Mouse (Mus musculus) hindbrain, embryonic 11.5 days (tissue): ENCODE data around the gene Crybg2. TPM values are rescaled to one million over a fixed set of nuclear protein-coding genes. Genes with fewer than 3 reads are reported as not detected.

Experiments
- ATAC-seq: fragments of 200-750 bp; cut with Nextera tagmentation; 2 replicates; pipeline ENCODE4 v1.8.0; 2017; ENCODE audit warnings: mild to moderate bottlenecking, moderate TSS enrichment, moderate library complexity; ENCODE audit not compliant: low FRiP score
- DNase-seq: peaks from one replicate; pipeline ENCODE4 v3.0.0-alpha.2; 2015; ENCODE audit warnings: low spot score
- H3K27ac ChIP-seq: fragments of 300-500 bp; sonication (generic); 2 replicates; pipeline ENCODE4 v1.5.1; 2014; ENCODE audit warnings: mild to moderate bottlenecking, low read depth, low read length
- H3K27me3 ChIP-seq: fragments of 300-500 bp; sonication (generic); 2 replicates; pipeline ENCODE4 v1.6.1; 2014; ENCODE audit warnings: mild to moderate bottlenecking, low read length, moderate library complexity, mixed read lengths; ENCODE audit not compliant: control insufficient read depth, insufficient read depth
- H3K36me3 ChIP-seq: fragments of 300-500 bp; sonication (generic); 2 replicates; pipeline ENCODE4 v1.6.1; 2014; ENCODE audit warnings: mild to moderate bottlenecking, low read length, moderate library complexity, mixed read lengths; ENCODE audit not compliant: control insufficient read depth, insufficient read depth
- H3K4me1 ChIP-seq: fragments of 300-500 bp; sonication (generic); replicated peaks from 2 replicates; pipeline ENCODE4 v1.6.1; 2014; ENCODE audit warnings: low read length, mixed read lengths; ENCODE audit not compliant: control insufficient read depth, insufficient read depth
- H3K4me2 ChIP-seq: fragments of 300-500 bp; sonication (generic); replicated peaks from 2 replicates; pipeline ENCODE4 v1.6.1; 2014; ENCODE audit warnings: mild to moderate bottlenecking, low read depth, low read length
- H3K4me3 ChIP-seq: fragments of 300-500 bp; sonication (generic); 2 replicates; pipeline ENCODE4 v1.5.1; 2014; ENCODE audit warnings: low read depth, low read length
- H3K9ac ChIP-seq: fragments of 300-500 bp; sonication (generic); 2 replicates; pipeline ENCODE4 v1.6.1; 2014; ENCODE audit warnings: low read depth, low read length
- H3K9me3 ChIP-seq: fragments of 300-500 bp; sonication (generic); 2 replicates; pipeline ENCODE4 v1.6.1; 2016; ENCODE audit warnings: low read length; ENCODE audit not compliant: control insufficient read depth
- WGBS: fragments of 180-500 bp; shearing (Covaris S2); extraction: QIAGEN DNeasy Blood & Tissue Kit; methylation state at CpG from one replicate; pipeline ENCODE4 v1.1.7; 2014; 5-methylcytosine and 5-hydroxymethylcytosine counted together
- polyA plus RNA-seq: library from polyadenylated mRNA; unstranded; fragments of >200 nt; fragmentation: Nextera tagmentation; extraction: Ambion mirVana; gene quantifications from 2 replicates; pipeline ENCODE4 v1.2.1, GENCODE M21; 2014

Crybg2 gene
- polyA plus RNA-seq, 1 experiment from 2014 or later = 1.8 TPM

- whole genome bisulfite sequencing = 63% methylated on average over 5 of the region's 5 CpGs
- Histone ChIP-seq H3K36me3 (no peaks in the 10 kb centered on the region), H3K4me2 (no peak overlapping the region), H3K4me3 (no peak overlapping the region), H3K9ac (0 out of 2 replicates have a peak overlapping the region, but pooled peaks have one; percentile 15), H3K27ac (no peak overlapping the region), H3K9me3 (no peaks in the 10 kb centered on the region), H3K27me3 (no peaks in the 10 kb centered on the region), H3K4me1 (no peaks in the 10 kb centered on the region)
- DNase-seq (no peak), ATAC-seq (no peak)
Observed at GRCm38 (mm10) chr4:134119042-134119441, 58.4 kb downstream of the Crybg2 start.

GRCm38 (mm10) chr4:134119644-134120043 lies 59.0 kb downstream of the Crybg2 start:
- no peaks in the 10 kb centered on the region for H3K4me1 ChIP-seq
- H3K4me3 ChIP-seq = no peak overlapping the region
- H3K9me3 ChIP-seq = no peaks in the 10 kb centered on the region
- H3K27me3 ChIP-seq = no peaks in the 10 kb centered on the region
- H3K9ac ChIP-seq = no peak overlapping the region
- H3K27ac ChIP-seq = no peak overlapping the region
- WGBS = 62% methylated on average over 9 of the region's 9 CpGs
- peak; percentile 48 for DNase-seq
- no peak overlapping the region for H3K4me2 ChIP-seq
- H3K36me3 ChIP-seq = no peaks in the 10 kb centered on the region
- no peak for ATAC-seq

DNA sequence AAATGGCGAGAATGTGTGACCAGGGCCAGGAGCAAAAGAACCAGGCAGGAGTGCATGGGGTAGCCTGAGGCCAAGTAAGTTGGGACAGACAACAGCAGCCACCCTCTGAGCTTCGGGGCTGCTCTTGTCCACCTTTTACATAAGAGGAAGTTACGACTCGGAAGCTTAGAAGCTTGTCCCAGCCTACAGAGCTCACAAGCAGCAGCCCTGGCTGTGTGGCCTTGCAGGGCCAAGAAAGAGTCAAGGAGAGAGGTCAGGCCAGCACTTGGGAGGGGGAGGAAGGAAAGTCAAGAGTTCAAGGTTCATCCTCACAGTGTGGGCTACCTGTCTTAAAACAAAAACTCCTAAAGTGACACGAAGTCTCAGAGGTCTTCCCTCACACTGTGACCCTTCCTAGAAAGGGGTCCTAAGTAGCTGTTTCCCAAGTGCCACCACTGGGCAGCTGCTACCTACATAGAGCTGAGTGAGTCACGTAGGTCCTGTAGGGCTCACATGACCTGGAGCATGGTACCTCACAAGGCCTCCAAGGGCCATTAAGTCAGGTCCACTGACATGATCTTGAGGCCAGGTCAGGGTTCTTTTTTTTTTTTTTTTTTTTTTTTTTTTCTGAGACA lies 59.7 kb downstream of the Crybg2 start:
- no peak for ATAC-seq
- no peak overlapping the region for H3K9ac ChIP-seq
- no peaks in the 10 kb centered on the region for H3K27me3 ChIP-seq
- no peak overlapping the region for H3K4me3 ChIP-seq
- no peak for DNase-seq
- H3K4me1 ChIP-seq = no peaks in the 10 kb centered on the region
- no peaks in the 10 kb centered on the region for H3K9me3 ChIP-seq
- WGBS = 82% methylated on average over 6 of the region's 6 CpGs
- H3K4me2 ChIP-seq = no peak overlapping the region
- no peaks in the 10 kb centered on the region for H3K36me3 ChIP-seq
- no peak overlapping the region for H3K27ac ChIP-seq

GRCm38 (mm10) chr4:134120916-134121315 lies 60.3 kb downstream of the Crybg2 start:
- 81% methylated on average over 4 of the region's 4 CpGs for WGBS
- Histone ChIP-seq H3K27ac (no peak overlapping the region), H3K9me3 (no peaks in the 10 kb centered on the region), H3K4me1 (no peaks in the 10 kb centered on the region), H3K27me3 (no peaks in the 10 kb centered on the region), H3K36me3 (no peaks in the 10 kb centered on the region), H3K9ac (no peak overlapping the region), H3K4me3 (no peak overlapping the region), H3K4me2 (no peak overlapping the region)
- DNase-seq (no peak), ATAC-seq (no peak)

GRCm38 (mm10) chr4:134121571-134121970 lies 61.0 kb downstream of the Crybg2 start:
- no peak overlapping the region for H3K4me2 ChIP-seq
- no peak overlapping the region for H3K9ac ChIP-seq
- no peak for ATAC-seq
- WGBS = 50% methylated on average over 4 of the region's 4 CpGs
- H3K9me3 ChIP-seq = no peaks in the 10 kb centered on the region
- no peaks in the 10 kb centered on the region for H3K27me3 ChIP-seq
- no peaks in the 10 kb centered on the region for H3K36me3 ChIP-seq
- H3K4me3 ChIP-seq = no peak overlapping the region
- H3K4me1 ChIP-seq = no peaks in the 10 kb centered on the region
- no peak for DNase-seq
- no peak overlapping the region for H3K27ac ChIP-seq

DNA sequence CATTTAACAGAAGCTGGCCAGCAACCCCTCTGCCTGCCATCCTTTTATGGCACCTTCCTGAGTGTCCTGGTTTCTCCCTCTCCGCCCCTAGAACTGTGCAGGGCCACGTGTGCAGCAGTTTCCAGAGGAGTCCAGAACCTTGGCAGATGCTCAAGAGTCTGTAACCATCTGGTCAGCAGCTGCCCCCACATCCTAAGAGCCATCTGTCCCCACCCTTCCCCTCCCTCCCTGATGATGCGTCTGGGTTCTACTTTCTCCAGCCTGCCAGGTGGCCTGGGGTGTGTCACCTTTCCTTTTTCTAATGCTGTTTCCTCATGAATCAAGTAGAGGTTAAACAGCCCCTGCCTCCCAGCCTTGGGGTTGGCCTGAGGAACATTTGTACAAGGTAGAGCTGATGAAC lies 61.7 kb downstream of the Crybg2 start:
- H3K4me3 ChIP-seq = no peak overlapping the region
- WGBS = 68% methylated on average over 3 of the region's 3 CpGs
- no peak overlapping the region for H3K4me2 ChIP-seq
- H3K9ac ChIP-seq = no peak overlapping the region
- H3K36me3 ChIP-seq = no peaks in the 10 kb centered on the region
- DNase-seq = no peak
- H3K9me3 ChIP-seq = no peaks in the 10 kb centered on the region
- ATAC-seq = no peak
- no peak overlapping the region for H3K27ac ChIP-seq
- no peaks in the 10 kb centered on the region; the same call in 1 of the 2 replicates for H3K4me1 ChIP-seq
- no peaks in the 10 kb centered on the region for H3K27me3 ChIP-seq

GRCm38 (mm10) chr4:134123147-134123546 lies 62.5 kb downstream of the Crybg2 start:
- H3K36me3 ChIP-seq = no peaks in the 10 kb centered on the region
- H3K9me3 ChIP-seq = no peaks in the 10 kb centered on the region
- no peak overlapping the region for H3K9ac ChIP-seq
- no peaks in the 10 kb centered on the region; the same call in none of the 2 replicates for H3K4me1 ChIP-seq
- no peak overlapping the region for H3K4me2 ChIP-seq
- 92% methylated on average over 6 of the region's 6 CpGs for WGBS
- ATAC-seq (no peak), DNase-seq (no peak)
- no peaks in the 10 kb centered on the region for H3K27me3 ChIP-seq
- no peak overlapping the region for H3K4me3 ChIP-seq
- no peak overlapping the region for H3K27ac ChIP-seq

- WGBS = 26% methylated on average over 17 of the region's 17 CpGs
- no peak for ATAC-seq
- Histone ChIP-seq H3K4me1 (no peaks in the 10 kb centered on the region; the same call in none of the 2 replicates), H3K9me3 (no peaks in the 10 kb centered on the region), H3K27ac (no peak overlapping the region), H3K4me3 (no peak overlapping the region), H3K36me3 (no peaks in the 10 kb centered on the region), H3K27me3 (no peaks in the 10 kb centered on the region), H3K9ac (no peak overlapping the region), H3K4me2 (no peak overlapping the region)
- peak; percentile 82 for DNase-seq
Observed at GRCm38 (mm10) chr4:134123680-134124551, 63.3 kb downstream of the Crybg2 start.
